Mouse (Mus musculus) right cerebral cortex, postnatal 25 days (tissue): ENCODE measurements at regions not wholly inside any gene's neighbourhood (a gene's known extent, or its start where the extent isn't known, plus 50 kb on each side); places are given as distances from the start of the nearest gene placed in this dataset.

Source experiments
- DNase-seq: peaks from one replicate; pipeline ENCODE4 v3.0.0; 2022

- no peak for DNase-seq
Observed at GRCm38 (mm10) chr6:51012086-51012830, 358.0 kb upstream of the Npvf start.

DNA sequence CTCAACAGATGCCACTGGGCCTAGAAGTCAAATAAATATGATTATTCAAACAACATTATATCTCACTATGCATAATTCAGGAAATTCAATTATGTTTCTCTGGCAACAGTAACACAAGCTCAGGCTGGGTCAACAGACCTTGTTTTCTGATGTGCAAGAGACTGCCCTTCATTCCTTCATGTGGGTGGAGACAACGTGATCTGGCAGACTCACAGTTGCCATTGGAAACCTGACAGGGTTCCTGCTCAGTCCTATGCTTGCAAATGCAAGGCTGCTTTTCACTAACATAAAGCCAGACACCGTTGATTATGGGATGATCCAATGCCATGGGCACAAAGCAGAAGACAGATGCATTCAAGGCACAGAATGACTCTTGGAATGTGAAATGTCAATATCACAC, 361.5 kb upstream of the Npvf start:
- DNase-seq, result peak; percentile 11

DNA sequence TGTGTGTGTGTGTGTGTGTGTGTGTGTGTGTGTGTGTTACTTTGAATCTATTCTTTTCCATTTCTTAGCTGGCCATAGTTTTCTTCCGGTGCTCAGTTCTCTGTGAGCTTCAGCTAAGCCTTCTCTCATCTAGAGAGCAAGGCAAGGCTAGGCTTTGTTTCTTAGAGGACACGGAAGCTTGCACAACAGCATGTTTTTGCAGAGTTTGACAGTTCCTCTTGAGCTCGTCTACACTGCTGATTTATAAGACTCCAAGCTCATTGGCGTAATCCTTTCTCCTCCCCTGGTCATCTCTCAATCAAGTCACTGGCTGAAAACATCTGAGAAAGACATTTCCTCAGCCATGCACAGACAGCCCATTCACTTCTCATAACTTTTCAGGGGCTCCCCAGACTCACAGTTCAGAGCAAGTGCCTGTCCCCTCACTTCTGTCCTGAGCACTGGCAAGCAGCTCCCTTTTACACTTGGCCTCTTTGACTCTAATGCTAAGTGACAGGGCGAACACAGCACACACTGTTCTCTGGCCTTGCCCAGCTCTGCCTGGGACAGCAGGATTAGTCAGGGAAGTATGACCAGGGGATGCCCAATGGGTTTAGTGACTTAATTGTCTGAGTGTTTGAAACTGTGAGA, 362.3 kb upstream of the Npvf start:
- DNase-seq, result no peak

GRCm38 (mm10) chr6:51017260-51017999, 363.2 kb upstream of the Npvf start:
- DNase-seq, result no peak

DNA sequence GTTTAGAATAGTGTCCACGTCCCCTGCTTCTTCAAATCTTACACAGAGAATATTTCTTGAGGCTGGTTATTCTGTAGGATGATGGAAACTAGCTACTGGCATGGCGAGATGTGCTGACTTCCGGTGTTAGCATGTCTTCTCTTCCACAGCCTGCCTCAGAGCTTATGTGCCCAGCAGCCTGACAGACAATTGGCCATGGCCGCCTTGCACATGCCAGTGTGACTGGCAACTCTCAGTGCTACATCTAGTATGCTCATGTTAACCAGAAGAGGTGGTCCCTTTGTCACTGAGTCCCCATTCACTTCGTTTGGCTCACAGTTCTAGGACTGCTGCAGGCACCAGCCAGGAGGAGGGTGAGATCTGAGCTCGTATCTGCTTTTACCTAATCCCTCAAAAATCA, 367.0 kb upstream of the Npvf start:
- no peak for DNase-seq

GRCm38 (mm10) chr6:51023361-51023760, 369.1 kb upstream of the Npvf start:
- no peak for DNase-seq

- DNase-seq, result no peak
Observed at GRCm38 (mm10) chr6:51024756-51025155, 370.5 kb upstream of the Npvf start.

- no peak for DNase-seq
Observed at GRCm38 (mm10) chr6:51025411-51025810, 371.2 kb upstream of the Npvf start.

DNA sequence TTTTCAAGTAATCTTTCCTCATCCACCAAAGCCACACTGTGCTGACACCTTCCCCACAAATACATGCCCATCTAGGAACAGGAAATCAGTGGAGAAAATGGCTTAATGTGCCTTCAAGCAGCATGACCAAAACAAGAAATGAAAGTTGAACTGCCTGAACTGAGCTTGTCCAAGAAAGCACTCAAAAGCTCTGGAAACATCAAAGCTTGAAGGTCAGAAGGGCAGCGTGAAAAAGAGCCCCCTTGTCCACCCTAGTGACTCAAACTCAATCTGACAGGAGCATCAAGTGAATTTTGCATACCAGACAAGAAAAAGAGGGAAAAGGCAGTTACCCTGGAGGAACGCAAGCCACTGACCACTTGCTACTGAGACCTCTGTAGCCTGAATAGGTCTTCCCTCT, 373.1 kb upstream of the Npvf start:
- DNase-seq, result no peak

- no peak for DNase-seq
Observed at GRCm38 (mm10) chr6:51029516-51029915, 375.3 kb upstream of the Npvf start.

GRCm38 (mm10) chr6:51029953-51030352, 375.7 kb upstream of the Npvf start:
- DNase-seq, result no peak

DNA sequence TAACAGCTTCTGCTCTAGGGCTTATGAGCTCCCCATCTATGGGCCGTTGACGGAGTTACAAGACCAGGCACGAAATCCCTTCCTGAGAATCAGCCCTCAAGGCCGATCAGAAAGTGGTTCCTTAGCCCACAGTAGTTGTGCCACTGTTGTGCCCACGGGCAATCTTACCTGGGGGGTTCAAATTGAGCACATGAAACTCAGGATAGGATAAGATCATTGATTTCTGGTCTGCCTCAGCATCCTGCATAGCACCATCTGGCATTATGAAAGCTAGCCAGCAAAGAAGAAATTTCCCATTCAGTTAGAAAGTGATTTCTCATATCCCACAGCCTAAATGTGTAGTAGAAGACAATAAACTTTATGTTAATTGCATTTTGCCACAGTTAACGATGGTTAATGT, 379.6 kb upstream of the Npvf start:
- DNase-seq, result no peak

DNA sequence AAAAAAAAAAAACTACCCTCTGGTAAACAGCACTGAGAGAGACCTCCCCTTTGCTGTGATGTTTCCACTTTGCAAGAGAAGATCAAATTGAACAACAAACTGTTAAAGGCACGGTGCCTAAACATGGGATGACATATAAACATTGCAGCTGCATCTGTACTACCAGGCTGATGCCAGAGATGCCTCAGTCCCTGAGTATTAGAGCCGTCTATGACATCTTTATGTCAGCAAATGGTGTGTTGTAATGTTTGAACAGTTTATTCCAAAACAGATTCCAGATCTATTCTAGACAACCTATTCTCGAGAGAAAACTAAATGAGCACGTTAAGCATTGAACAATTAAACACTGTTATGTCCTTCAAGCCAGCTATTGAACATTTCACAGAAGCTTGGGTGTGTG, 381.8 kb upstream of the Npvf start:
- DNase-seq, result no peak

DNA sequence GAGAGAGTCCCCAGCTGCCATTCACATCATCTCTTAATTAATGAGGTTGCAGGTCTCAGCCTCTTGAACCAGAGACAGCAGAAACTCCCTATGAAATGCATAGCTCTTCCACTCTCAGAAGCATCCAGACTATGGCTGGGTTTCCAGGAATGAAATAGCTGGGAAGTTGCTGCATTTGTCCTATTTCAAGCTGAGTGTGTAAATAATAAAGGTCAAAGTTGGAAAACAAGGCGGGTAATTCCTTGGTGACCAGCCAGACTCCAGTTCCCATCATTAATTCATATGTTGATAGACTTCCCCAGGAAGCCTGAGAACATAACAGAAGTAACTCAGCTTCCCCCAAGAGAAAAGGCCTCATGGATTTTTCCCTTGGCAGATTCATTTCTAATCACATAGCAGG, 382.3 kb upstream of the Npvf start:
- no peak for DNase-seq

DNA sequence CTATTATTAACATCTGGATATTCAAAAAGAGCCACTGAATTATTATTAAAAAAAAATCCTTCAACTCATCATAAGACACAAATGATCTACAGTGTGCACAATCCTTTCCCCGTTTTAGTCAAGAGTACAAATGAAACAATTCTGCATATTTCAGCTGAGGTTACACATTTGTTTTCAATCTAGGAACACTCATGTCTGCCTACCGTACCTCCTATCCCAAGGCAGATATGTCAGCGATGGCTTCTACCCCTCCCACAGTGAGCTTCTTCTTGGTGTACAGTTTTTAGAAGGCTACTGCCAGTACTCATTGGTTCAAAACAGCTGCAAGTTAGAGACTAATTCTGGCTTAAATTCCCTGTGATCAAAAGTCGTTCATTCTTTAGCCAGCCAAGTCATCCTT, 382.7 kb upstream of the Npvf start:
- DNase-seq, result no peak

DNA sequence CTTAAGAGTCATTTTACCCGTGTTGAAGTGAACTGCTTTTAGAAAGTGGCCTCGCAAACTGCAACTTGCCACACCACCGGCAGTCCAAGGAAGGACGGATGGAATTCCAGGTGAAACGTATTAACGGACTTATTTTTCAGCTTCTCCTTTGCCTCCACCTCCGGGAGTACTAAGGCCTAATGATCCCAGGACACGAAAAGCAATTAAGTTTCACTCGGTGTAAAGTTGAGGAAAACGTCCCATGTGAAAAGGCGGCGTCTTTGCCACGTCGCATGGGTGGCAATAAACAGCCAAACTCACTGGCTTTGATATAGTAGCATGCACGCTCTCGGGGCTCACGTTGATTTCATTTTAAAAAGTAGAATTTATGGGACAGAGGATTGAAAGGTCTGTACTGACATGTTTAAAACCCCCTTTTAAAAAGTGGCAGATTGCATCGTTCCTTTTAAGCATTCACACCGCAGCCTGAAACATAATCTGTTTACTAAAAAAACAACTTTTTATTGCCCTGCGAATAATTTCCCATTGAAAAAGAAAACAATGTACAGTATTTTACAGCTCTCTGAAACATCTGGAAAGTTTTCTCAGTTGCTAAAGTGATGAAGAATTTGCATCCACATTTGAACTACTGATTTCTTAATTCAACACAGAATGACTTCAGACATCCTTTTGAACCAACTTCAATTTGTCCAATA, 385.4 kb upstream of the Npvf start:
- no peak for DNase-seq

DNA sequence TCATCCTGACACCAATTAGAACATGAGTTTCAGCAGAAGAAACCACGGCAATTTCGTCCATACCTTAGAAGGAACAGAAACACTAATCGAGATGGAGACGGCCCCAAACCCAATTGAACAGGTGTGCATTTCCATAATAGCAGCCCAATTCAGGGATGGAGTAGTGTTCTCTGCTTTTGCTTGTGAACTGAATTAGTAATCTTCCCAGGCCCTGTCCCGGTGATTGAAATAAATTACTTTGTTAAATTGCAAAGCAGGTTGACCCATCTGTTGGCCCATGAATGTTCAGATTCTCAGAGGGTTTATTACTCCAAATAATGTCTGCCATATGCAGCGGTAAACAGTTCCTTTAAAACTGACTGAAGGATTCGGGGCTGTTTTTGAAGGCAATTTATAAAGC, 388.5 kb upstream of the Nfe2l3 start:
- no peak for DNase-seq

DNA sequence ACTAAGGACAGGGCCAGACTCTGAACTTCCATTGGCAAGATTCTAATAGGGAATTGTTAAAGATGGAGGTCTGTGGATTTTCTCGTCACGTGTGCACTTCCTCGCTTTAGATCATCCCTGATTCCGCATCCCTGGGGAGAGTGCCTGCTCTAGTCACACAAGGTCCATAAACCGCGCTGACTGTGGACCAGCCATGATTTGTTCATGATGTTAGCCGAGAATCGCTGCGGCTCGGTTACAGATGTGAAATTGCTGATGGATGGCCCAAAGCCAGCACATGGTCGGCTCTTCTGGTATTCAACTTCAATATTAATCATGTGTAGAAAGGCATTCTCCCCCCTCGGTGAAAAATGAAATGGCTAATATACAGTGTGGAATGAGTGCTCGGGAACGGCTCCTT, 387.6 kb upstream of the Nfe2l3 start:
- DNase-seq, result no peak

DNA sequence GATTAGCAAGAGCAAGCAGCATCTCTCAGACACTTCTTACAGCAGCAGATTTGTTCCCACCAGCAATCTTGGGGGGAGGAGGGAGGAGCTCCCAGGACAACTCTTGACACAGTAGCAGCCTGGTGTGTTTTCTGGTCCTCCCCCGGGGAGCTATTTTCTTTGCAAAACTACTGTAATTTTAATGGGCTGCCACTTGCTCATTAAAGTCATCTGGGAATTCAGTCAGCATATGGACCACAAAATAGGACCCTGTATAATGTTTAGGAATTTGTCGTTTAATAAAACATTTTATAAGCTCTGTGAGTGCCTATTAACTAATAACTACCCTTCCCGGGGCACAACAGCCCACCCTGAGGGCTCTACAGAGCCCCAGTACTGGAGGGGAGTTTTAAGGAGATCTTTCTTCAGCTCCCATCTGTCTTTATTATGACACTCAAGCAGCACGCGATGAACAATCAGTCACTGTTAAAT, 380.0 kb upstream of the Nfe2l3 start:
- no peak for DNase-seq

DNA sequence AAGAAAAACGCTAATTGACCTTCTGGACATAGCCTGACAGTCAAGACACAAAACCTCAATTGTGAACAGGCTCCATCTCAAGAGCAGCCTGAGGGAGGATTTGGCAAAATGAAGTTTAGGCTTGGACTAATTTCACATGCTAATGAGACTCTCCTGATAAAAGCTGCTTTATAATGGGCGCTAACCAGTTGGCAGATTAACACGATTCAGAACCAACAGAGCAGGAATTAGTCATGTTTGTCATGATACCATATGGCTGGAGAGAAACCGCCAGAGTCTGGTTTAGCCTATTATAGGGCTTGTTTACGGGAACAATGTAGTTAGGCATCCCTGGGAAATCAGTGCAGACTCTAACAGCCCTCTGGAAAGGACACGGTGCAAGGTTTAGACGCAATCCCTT, 375.2 kb upstream of the Nfe2l3 start:
- DNase-seq, result peak; percentile 15

GRCm38 (mm10) chr6:51059923-51060847, 372.3 kb upstream of the Nfe2l3 start:
- no peak for DNase-seq

GRCm38 (mm10) chr6:51060848-51061535, 371.5 kb upstream of the Nfe2l3 start:
- no peak for DNase-seq
